Mouse (Mus musculus) limb, embryonic 12.5 days (tissue): ENCODE results near the gene Elovl1. TPM values are rescaled to one million over a fixed set of nuclear protein-coding genes. Genes with fewer than 3 reads are reported as not detected.

ENCODE experiments used
- ATAC-seq: fragments of 200-750 bp; cut with Nextera tagmentation; 2 replicates; pipeline ENCODE4 v1.8.0; 2017; ENCODE audit warnings: low read depth, moderate TSS enrichment; ENCODE audit not compliant: insufficient number of reproducible peaks, insufficient read depth, low FRiP score, low TSS enrichment
- H3K27ac ChIP-seq: fragments of 300-500 bp; sonication (generic); 2 replicates; pipeline ENCODE4 v1.5.1; 2016; ENCODE audit warnings: mild to moderate bottlenecking, moderate library complexity
- H3K27me3 ChIP-seq: fragments of 300-500 bp; sonication (generic); 2 replicates; pipeline ENCODE4 v1.6.1; 2016; ENCODE audit warnings: mild to moderate bottlenecking, moderate library complexity
- H3K36me3 ChIP-seq: fragments of 300-500 bp; sonication (generic); 2 replicates; pipeline ENCODE4 v1.6.1; 2016; ENCODE audit warnings: mild to moderate bottlenecking, moderate library complexity
- H3K4me1 ChIP-seq: fragments of 300-500 bp; sonication (generic); replicated peaks from 2 replicates; pipeline ENCODE4 v1.6.1; 2016
- H3K4me2 ChIP-seq: fragments of 300-500 bp; sonication (generic); 2 replicates; pipeline ENCODE4 v1.6.1; 2016; ENCODE audit warnings: mild to moderate bottlenecking, moderate library complexity
- H3K4me3 ChIP-seq: fragments of 300-500 bp; sonication (generic); replicated peaks from 2 replicates; pipeline ENCODE4 v1.5.1; 2016; ENCODE audit warnings: mild to moderate bottlenecking
- H3K9ac ChIP-seq: fragments of 300-500 bp; sonication (generic); replicated peaks from 2 replicates; pipeline ENCODE4 v1.6.1; 2016; ENCODE audit warnings: mild to moderate bottlenecking, moderate library complexity
- H3K9me3 ChIP-seq: fragments of 300-500 bp; sonication (generic); 2 replicates; pipeline ENCODE4 v1.6.1; 2016; ENCODE audit warnings: mild to moderate bottlenecking, moderate library complexity
- WGBS: fragments of 180-500 bp; shearing (Covaris S2); methylation state at CpG from one replicate; pipeline ENCODE4 v1.1.7; 2016; 5-methylcytosine and 5-hydroxymethylcytosine counted together
- polyA plus RNA-seq: library from polyadenylated mRNA; unstranded; fragments of >200 nt; fragmentation: Nextera tagmentation; extraction: Ambion mirVana; gene quantifications from 2 replicates; pipeline ENCODE4 v1.2.1, GENCODE M21; 2016

Gene Elovl1
- polyA plus RNA-seq, 1 experiment from 2014 or later = 37.8 TPM

DNA sequence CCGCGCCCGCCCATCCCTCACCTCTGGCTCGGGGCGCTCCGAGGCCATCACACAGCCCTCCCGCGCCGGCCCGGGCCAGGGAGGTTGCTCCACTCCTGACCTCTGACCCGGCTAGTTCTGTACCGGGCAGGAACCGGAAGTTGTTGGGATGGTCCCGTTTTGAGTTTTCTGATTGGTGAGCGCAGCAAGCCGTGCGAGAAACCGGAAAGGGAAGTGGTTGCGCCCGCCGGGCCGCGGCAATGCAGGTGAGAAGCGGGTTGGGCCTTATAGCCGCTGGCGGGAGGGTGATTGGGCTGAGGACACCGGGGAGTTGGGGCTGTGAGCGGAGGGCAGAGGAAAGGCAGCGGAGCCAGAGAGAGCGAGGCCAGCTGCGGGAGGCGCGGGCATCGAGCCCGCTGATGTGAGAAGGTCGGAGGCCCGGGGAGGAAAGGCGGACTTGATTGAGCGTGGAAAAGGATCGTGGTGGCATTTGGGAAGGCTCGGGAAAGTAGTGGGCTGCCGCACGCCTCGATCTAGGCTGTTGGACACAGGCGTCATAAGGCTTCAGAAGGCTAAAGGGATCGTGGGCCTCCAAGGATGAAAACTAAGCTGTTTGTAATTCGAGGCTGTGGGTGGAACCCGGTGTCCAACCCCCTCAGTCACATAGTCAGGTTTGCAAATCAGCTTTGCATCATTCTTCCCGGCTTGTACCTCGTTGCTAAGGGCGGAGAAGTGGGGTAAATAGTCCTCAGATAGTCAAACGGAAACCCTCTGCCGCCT is 18.6 kb upstream of the Elovl1 start, which contains the start of the genes Szt2 and Med8:
TSS of gene Szt2 (minus strand) at position 132 of the 759 bp plus-strand sequence.
TSS of gene Med8 (plus strand) at position 196 of the 759 bp plus-strand sequence.
- Histone ChIP-seq H3K4me2 (peak within 1 kb of the TSS; percentile 89), H3K4me3 (peak within 1 kb of the TSS; percentile 92), H3K36me3 (peaks cover 48% of the 10 kb centered on the region), H3K9ac (peak within 1 kb of the TSS; percentile 88), H3K27ac (peak within 1 kb of the TSS; percentile 66), H3K27me3 (no peaks in the 10 kb centered on the region), H3K4me1 (peaks cover 16% of the 10 kb centered on the region), H3K9me3 (no peaks in the 10 kb centered on the region)
- peak; percentile 84 for ATAC-seq
- WGBS = 1% methylated on average over 53 of the region's 53 CpGs

DNA sequence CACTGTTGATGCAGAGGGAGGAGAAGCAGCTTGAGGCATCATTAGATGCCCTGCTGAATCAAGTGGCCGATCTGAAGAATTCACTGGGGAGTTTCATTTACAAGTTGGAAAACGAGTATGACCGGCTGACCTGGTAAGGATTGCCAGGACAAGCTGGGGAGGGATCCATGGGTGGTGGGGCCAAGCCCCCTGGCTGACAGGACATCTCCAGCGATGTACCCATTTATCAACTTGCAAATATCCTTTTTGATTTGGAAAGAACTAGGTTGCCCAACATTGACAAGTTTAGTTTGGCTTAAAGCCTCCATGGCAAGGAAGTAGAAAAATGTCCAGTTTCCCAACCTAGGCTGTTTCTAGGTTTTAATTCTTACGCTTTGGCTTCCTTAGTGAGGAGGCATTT is 17.0 kb upstream of the Elovl1 start:
- Histone ChIP-seq H3K9ac (no peak overlapping the region), H3K9me3 (no peaks in the 10 kb centered on the region), H3K4me3 (no peak overlapping the region), H3K36me3 (peaks cover 50% of the 10 kb centered on the region), H3K4me1 (peaks cover 16% of the 10 kb centered on the region), H3K27me3 (no peaks in the 10 kb centered on the region), H3K4me2 (no peak overlapping the region), H3K27ac (no peak overlapping the region)
- WGBS = 89% methylated on average over 5 of the region's 5 CpGs
- ATAC-seq = no peak

DNA sequence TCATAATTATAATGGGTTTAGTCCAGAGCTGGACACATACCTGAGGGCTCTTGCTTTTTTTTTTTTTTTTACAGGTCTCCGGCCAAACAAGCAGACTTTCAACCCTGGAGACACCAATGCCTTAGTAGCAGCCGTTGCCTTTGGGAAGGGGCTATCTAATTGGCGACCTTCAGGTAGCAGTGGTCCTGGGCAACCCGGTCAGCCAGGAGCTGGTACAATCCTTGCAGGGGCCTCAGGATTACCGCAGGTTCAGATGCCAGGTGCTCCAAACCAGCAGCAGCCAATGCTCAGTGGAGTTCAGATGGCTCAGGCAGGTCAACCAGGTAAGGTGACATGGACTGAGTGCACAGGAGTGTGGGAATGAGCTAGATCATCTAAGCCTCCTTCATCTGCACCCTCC is 14.3 kb upstream of the Elovl1 start:
- Histone ChIP-seq H3K36me3 (peaks cover 73% of the 10 kb centered on the region), H3K27me3 (no peaks in the 10 kb centered on the region), H3K4me2 (no peak overlapping the region), H3K4me3 (no peak overlapping the region), H3K27ac (no peak overlapping the region), H3K4me1 (peaks cover 8% of the 10 kb centered on the region), H3K9me3 (no peaks in the 10 kb centered on the region), H3K9ac (no peak overlapping the region)
- ATAC-seq = no peak
- WGBS = 89% methylated on average over 5 of the region's 5 CpGs

GRCm38 (mm10) chr4:118415779-118416178 is 12.1 kb upstream of the Elovl1 start:
- H3K27me3 ChIP-seq = no peaks in the 10 kb centered on the region
- no peak overlapping the region for H3K4me2 ChIP-seq
- no peaks in the 10 kb centered on the region for H3K9me3 ChIP-seq
- 79% methylated on average over 2 of the region's 2 CpGs for WGBS
- ATAC-seq = no peak
- no peak overlapping the region for H3K9ac ChIP-seq
- peaks cover 87% of the 10 kb centered on the region for H3K36me3 ChIP-seq
- no peaks in the 10 kb centered on the region for H3K4me1 ChIP-seq
- no peak overlapping the region for H3K4me3 ChIP-seq
- H3K27ac ChIP-seq = no peak overlapping the region

DNA sequence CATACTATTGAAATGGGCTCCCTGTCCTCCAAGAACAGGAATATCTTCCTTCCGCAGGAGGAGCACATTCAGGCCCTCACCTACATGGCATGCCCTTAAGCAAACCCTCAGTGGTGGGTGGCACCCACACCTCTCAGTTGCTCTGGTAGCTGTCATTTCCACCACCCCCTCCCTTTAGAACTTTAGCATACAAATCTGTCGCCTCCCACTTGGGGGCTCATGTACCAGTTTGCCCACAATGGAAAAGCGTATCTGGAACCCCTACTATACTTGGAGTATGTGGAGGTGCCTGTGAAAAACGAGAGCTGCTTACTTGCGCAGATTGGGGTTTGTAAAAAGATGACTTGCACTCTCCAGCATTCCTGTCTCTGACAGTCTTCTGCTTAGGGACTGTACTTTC is 11.6 kb upstream of the Elovl1 start:
- ATAC-seq = no peak
- Histone ChIP-seq H3K4me2 (no peak overlapping the region), H3K9me3 (no peaks in the 10 kb centered on the region), H3K4me3 (no peak overlapping the region), H3K27me3 (no peaks in the 10 kb centered on the region), H3K9ac (no peak overlapping the region), H3K4me1 (no peaks in the 10 kb centered on the region), H3K36me3 (peaks cover 89% of the 10 kb centered on the region), H3K27ac (no peak overlapping the region)
- WGBS = 91% methylated on average over 5 of the region's 5 CpGs

GRCm38 (mm10) chr4:118417112-118417797 is 10.6 kb upstream of the Elovl1 start:
- Histone ChIP-seq H3K4me1 (no peaks in the 10 kb centered on the region), H3K4me2 (no peak overlapping the region), H3K9me3 (no peaks in the 10 kb centered on the region), H3K27me3 (no peaks in the 10 kb centered on the region), H3K9ac (no peak overlapping the region), H3K4me3 (no peak overlapping the region), H3K27ac (no peak overlapping the region), H3K36me3 (peaks cover 83% of the 10 kb centered on the region)
- ATAC-seq = no peak
- 92% methylated on average over 13 of the region's 13 CpGs for WGBS

DNA sequence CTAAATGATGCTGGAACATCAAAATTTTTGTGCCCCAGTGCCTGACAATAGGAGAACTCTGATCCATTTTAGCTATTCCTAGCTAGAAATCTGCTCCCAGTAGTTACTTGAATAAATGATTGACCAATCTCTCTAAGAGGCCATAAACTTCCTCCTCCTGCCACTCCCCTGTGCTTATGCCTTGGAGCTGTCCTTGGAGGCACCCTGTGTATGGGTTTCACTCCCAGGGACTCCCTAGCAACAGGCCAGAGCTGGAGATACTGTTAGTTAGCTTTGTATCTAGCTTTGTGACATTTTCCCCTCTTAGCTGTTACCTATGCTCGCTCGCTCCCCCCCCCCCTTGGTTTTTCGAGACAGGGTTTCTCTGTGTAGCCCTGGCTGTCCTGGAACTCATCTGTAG is 6.5 kb upstream of the Elovl1 start:
- Histone ChIP-seq H3K4me3 (no peak overlapping the region), H3K4me1 (no peaks in the 10 kb centered on the region), H3K36me3 (peaks cover 52% of the 10 kb centered on the region), H3K27ac (no peak overlapping the region), H3K4me2 (no peak overlapping the region), H3K9ac (no peak overlapping the region), H3K27me3 (no peaks in the 10 kb centered on the region), H3K9me3 (no peaks in the 10 kb centered on the region)
- 87% methylated on average over 3 of the region's 3 CpGs for WGBS
- no peak for ATAC-seq

DNA sequence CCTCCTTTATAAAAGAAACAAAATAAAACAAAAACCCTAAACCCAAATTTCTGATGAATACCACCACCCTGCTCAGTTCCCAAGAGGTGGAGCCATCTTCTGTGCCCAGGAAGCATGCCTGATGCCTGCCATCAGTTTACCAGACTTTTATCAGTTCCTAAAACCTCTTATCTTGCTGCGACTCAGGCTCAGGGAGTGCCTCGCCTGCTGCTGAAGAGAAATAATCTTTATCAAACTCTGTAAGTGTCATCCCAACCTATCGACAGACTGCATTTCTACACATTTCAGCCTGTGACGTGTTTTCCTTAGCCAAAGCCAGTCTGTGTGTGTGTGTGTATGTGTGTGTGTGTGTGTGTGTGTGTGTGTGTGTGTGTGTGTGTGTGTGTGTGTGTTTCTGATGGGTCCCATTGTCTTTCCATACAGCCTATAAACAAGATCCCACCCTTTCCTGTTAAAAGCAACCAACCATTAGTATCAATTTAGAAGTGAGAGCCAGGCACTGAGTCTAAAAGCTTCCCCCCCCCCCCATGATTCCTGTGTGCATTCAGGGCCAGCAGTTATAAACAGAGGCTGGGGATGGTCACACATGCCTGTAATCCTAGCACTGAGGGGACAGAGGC is 3.2 kb upstream of the Elovl1 start:
- 85% methylated on average over 4 of the region's 4 CpGs for whole genome bisulfite sequencing
- H3K4me2 ChIP-seq = no peak overlapping the region
- H3K9ac ChIP-seq = no peak overlapping the region
- H3K36me3 ChIP-seq = peaks cover 24% of the 10 kb centered on the region
- no peak overlapping the region for H3K4me3 ChIP-seq
- H3K9me3 ChIP-seq = no peaks in the 10 kb centered on the region
- peaks cover 22% of the 10 kb centered on the region for H3K4me1 ChIP-seq
- no peaks in the 10 kb centered on the region for H3K27me3 ChIP-seq
- ATAC-seq = no peak
- H3K27ac ChIP-seq = no peak overlapping the region

GRCm38 (mm10) chr4:118425374-118425773 is 2.5 kb upstream of the Elovl1 start:
- 90% methylated on average over 1 of the region's 1 CpGs for WGBS
- Histone ChIP-seq H3K4me1 (peaks cover 24% of the 10 kb centered on the region), H3K9ac (no peak overlapping the region), H3K27ac (no peak overlapping the region), H3K4me3 (no peak overlapping the region), H3K4me2 (no peak overlapping the region), H3K36me3 (peaks cover 23% of the 10 kb centered on the region), H3K27me3 (no peaks in the 10 kb centered on the region), H3K9me3 (no peaks in the 10 kb centered on the region)
- no peak for ATAC-seq

GRCm38 (mm10) chr4:118427415-118427767 is 502 bp upstream of the Elovl1 start:
- peaks cover 32% of the 10 kb centered on the region for H3K36me3 ChIP-seq
- no peaks in the 10 kb centered on the region for H3K27me3 ChIP-seq
- H3K4me3 ChIP-seq = peak overlapping the region; percentile 71
- H3K4me2 ChIP-seq = peak overlapping the region; percentile 88
- no peaks in the 10 kb centered on the region for H3K9me3 ChIP-seq
- peaks cover 24% of the 10 kb centered on the region for H3K4me1 ChIP-seq
- WGBS = 5% methylated on average over 5 of the region's 5 CpGs
- H3K27ac ChIP-seq = peak overlapping the region; percentile 83
- peak overlapping the region; percentile 65 for H3K9ac ChIP-seq
- ATAC-seq = peak; percentile 39; the same call in 1 of the 2 replicates

DNA sequence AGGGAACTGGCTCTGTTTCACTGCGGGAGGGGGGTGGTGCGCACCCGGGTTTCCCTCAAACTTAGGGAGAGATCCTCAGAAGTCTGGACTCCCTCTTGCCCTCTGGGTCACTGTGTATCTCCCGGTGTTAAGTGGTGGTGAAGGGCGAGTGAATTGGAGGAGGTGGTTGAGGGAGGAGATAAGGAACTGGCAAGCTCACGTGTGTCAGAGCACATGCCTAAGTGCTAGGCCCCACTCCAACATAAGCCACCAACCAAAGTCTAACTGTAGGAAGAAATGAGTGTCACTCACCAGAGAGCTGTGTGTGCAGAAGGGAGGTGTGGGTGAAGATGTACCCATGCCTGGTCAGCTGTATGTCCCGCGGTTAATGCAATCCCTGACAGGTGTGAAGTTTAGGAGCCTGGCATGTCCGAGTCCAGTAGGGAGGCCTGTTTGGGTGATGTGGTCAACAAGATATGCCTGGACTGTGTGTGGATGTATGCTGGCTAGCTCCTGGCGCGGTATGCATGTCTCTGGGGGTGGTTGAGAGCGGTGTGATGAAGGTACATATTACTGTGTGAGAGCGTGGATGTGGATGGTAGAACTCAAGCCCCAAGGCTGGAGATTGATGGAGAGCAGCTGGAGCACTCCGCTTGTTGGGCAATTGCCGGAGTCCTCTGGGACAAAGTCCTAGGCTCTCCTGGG is 780 bp downstream of the Elovl1 start:
- H3K4me1 ChIP-seq = peaks cover 24% of the 10 kb centered on the region
- peak overlapping the region; percentile 83 for H3K27ac ChIP-seq
- H3K9ac ChIP-seq = peak overlapping the region; percentile 65
- H3K36me3 ChIP-seq = peaks cover 39% of the 10 kb centered on the region
- ATAC-seq = 0 out of 2 replicates have a peak, but pooled peaks have one; percentile 18
- peak overlapping the region; percentile 71 for H3K4me3 ChIP-seq
- no peaks in the 10 kb centered on the region for H3K27me3 ChIP-seq
- 41% methylated on average over 15 of the region's 15 CpGs for WGBS
- H3K9me3 ChIP-seq = no peaks in the 10 kb centered on the region
- peak overlapping the region; percentile 88 for H3K4me2 ChIP-seq
